Mouse (Mus musculus) cerebellum, adult 2 months (tissue): ENCODE data around the gene Hfe.
"Not testable (repeated sequence)": the region's sequence is repeated elsewhere in the genome, so short reads cannot be mapped to it uniquely, and the experiment has no call there.

Experiments used
- CTCF ChIP-seq: fragments of 200-500 bp; IDR thresholded peaks from 2 replicates; pipeline ENCODE4 v1.5.1; 2011; ENCODE audit warnings: low read depth, mild to moderate bottlenecking, control low read depth, low read length, moderate library complexity, borderline replicate concordance; ENCODE audit not compliant: insufficient read depth
- POLR2A ChIP-seq: fragments of 200-500 bp; IDR thresholded peaks from 2 replicates; pipeline ENCODE4 v1.6.1; 2011; ENCODE audit warnings: low read length, control low read depth, borderline replicate concordance; ENCODE audit not compliant: insufficient read depth

GRCm38 (mm10) chr13:23702801-23703200 is 7.9 kb downstream of the Hfe start:
- TF ChIP-seq CTCF, POLR2A: not testable (repeated sequence)
